Mouse (Mus musculus) liver, postnatal 0 days (tissue): ENCODE results near the gene Zap70.

Experiments
- CTCF ChIP-seq: sonication (generic); IDR thresholded peaks from 2 replicates; pipeline ENCODE4 v1.5.1; 2016; ENCODE audit warnings: antibody characterized with exemption, low read depth
- EP300 ChIP-seq: IDR thresholded peaks from 2 replicates; pipeline ENCODE4 v1.6.1; 2016; ENCODE audit warnings: antibody characterized with exemption, low read depth, mild to moderate bottlenecking

DNA sequence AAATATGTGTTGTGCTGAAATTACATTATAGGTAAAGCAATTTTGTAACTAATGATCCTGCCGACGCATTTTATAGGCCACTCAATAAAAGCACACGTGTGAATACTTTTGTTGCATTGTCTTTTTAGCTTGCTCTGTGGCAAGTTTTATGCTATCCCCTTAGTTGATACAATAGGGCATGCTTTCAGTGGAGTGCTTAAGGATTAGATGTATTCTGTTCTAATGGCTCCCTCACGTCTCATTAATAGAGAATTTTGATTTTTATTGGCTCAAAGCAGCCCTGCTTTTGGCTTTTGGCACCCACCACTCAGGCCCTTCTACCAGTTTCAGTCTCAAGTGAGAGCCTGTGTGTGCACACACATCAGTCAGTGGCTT, 37.6 kb upstream of the Zap70 start:
- no peak for TF ChIP-seq CTCF
- no peak for TF ChIP-seq EP300
